Mouse (Mus musculus) embryonic facial prominence, embryonic 11.5 days (tissue): Measurements from ENCODE around the gene Rfx2. TPM values are rescaled to one million over a fixed set of nuclear protein-coding genes. Genes with fewer than 3 reads are reported as not detected.

Experiments
- ATAC-seq: fragments of 200-750 bp; cut with Nextera tagmentation; replicated peaks from 2 replicates; pipeline ENCODE4 v1.8.0; 2017; ENCODE audit warnings: low read depth; ENCODE audit not compliant: insufficient number of reproducible peaks, low FRiP score, low TSS enrichment
- DNase-seq: peaks from one replicate; pipeline ENCODE4 v3.0.0-alpha.2; 2015; ENCODE audit warnings: low spot score
- H3K27ac ChIP-seq: fragments of 300-500 bp; sonication (generic); replicated peaks from 2 replicates; pipeline ENCODE4 v1.5.1; 2014; ENCODE audit warnings: mild to moderate bottlenecking, low read depth, low read length, control low read depth
- H3K27me3 ChIP-seq: fragments of 300-500 bp; sonication (generic); 2 replicates; pipeline ENCODE4 v1.6.1; 2014; ENCODE audit warnings: mild to moderate bottlenecking, low read length, moderate library complexity, mixed read lengths; ENCODE audit not compliant: control insufficient read depth, insufficient read depth
- H3K36me3 ChIP-seq: fragments of 300-500 bp; sonication (generic); replicated peaks from 2 replicates; pipeline ENCODE4 v1.6.1; 2014; ENCODE audit warnings: low read depth, mild to moderate bottlenecking, low read length, moderate library complexity, mixed read lengths; ENCODE audit not compliant: control insufficient read depth, insufficient read depth
- H3K4me1 ChIP-seq: fragments of 300-500 bp; sonication (generic); 2 replicates; pipeline ENCODE4 v1.6.1; 2014; ENCODE audit warnings: low read length, mixed read lengths; ENCODE audit not compliant: control insufficient read depth, insufficient read depth
- H3K4me2 ChIP-seq: fragments of 300-500 bp; sonication (generic); 2 replicates; pipeline ENCODE4 v1.6.1; 2014; ENCODE audit warnings: low read depth, mild to moderate bottlenecking, control low read depth, low read length, moderate library complexity
- H3K4me3 ChIP-seq: fragments of 300-500 bp; sonication (generic); 2 replicates; pipeline ENCODE4 v1.5.1; 2014; ENCODE audit warnings: low read depth, low read length, control low read depth
- H3K9ac ChIP-seq: fragments of 300-500 bp; sonication (generic); replicated peaks from 2 replicates; pipeline ENCODE4 v1.6.1; 2014; ENCODE audit warnings: mild to moderate bottlenecking, control low read depth, low read length
- H3K9me3 ChIP-seq: fragments of 300-500 bp; sonication (generic); replicated peaks from 2 replicates; pipeline ENCODE4 v1.6.1; 2016; ENCODE audit warnings: mild to moderate bottlenecking, low read length, inconsistent platforms, mixed read lengths; ENCODE audit not compliant: control insufficient read depth
- WGBS: fragments of 180-500 bp; shearing (Covaris S2); extraction: QIAGEN DNeasy Blood & Tissue Kit; methylation state at CpG from one replicate; pipeline ENCODE4 v1.1.7; 2014; 5-methylcytosine and 5-hydroxymethylcytosine counted together
- polyA plus RNA-seq: library from polyadenylated mRNA; unstranded; fragments of >200 nt; fragmentation: Nextera tagmentation; extraction: Ambion mirVana; gene quantifications from 2 replicates; pipeline ENCODE4 v1.2.1, GENCODE M21; 2014

The Rfx2 gene
- polyA plus RNA-seq, 1 experiment from 2014 or later = 2.4 TPM

DNA sequence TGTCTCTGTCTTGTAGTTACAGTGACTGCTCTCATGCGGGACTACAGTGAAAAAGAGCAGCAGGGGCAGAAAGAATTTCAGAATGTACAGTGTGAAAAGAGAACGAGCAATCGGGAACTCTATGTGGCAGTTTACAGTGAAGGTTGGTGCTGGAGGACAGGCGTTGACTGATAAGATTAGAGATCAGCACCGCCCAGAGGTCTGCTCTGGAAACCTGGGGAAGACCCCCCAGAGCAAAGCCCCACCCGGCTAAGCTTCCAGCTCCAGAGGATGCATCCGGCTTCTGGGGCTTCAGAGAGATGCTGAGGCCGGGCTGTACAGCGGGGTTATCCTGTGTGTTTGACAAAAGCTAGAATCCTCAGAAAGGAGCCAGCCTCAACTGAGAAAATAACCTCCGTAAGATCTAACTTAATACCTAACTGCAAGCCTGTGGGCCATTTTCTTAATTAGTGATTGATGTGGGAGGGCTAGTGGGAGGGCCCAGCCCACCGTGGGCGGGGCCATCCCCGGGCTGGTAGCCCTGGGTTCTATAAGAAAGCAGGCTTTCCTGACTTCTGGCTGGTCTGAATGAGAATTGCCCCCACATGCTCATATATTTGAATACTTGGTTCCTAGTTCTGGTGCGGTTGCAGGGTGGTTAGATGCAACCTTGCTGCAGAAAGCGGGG is 39.6 kb upstream of the Rfx2 start:
- 66% methylated on average over 15 of the region's 15 CpGs for WGBS
- no peaks in the 10 kb centered on the region for H3K36me3 ChIP-seq
- DNase-seq (no peak), ATAC-seq (no peak)
- H3K9me3 ChIP-seq = no peaks in the 10 kb centered on the region; the same call in 1 of the 2 replicates
- H3K9ac ChIP-seq = no peak overlapping the region
- H3K27ac ChIP-seq = no peak overlapping the region
- H3K4me3 ChIP-seq = no peak overlapping the region
- no peaks in the 10 kb centered on the region for H3K4me1 ChIP-seq
- H3K4me2 ChIP-seq = no peak overlapping the region
- no peaks in the 10 kb centered on the region for H3K27me3 ChIP-seq

- H3K36me3 ChIP-seq = no peaks in the 10 kb centered on the region
- H3K27ac ChIP-seq = no peak overlapping the region
- no peaks in the 10 kb centered on the region for H3K27me3 ChIP-seq
- no peaks in the 10 kb centered on the region; the same call in 1 of the 2 replicates for H3K9me3 ChIP-seq
- H3K4me1 ChIP-seq = no peaks in the 10 kb centered on the region
- no peak overlapping the region for H3K4me3 ChIP-seq
- no peak overlapping the region for H3K4me2 ChIP-seq
- DNase-seq (no peak), ATAC-seq (no peak)
- H3K9ac ChIP-seq = no peak overlapping the region
- 58% methylated on average over 9 of the region's 9 CpGs for WGBS
Observed at GRCm38 (mm10) chr17:56869481-56869977, 38.7 kb upstream of the Rfx2 start.

- 73% methylated on average over 7 of the region's 7 CpGs for WGBS
- Histone ChIP-seq H3K27ac (no peak overlapping the region), H3K9ac (no peak overlapping the region), H3K4me1 (no peaks in the 10 kb centered on the region), H3K27me3 (no peaks in the 10 kb centered on the region), H3K4me2 (no peak overlapping the region), H3K4me3 (no peak overlapping the region), H3K36me3 (no peaks in the 10 kb centered on the region), H3K9me3 (no peaks in the 10 kb centered on the region; the same call in 1 of the 2 replicates)
- ATAC-seq (no peak), DNase-seq (no peak)
Observed at GRCm38 (mm10) chr17:56866071-56866470, 35.3 kb upstream of the Rfx2 start.

GRCm38 (mm10) chr17:56861197-56861596 is 30.4 kb upstream of the Rfx2 start:
- H3K9ac ChIP-seq = no peak overlapping the region
- WGBS = 64% methylated on average over 3 of the region's 3 CpGs
- ATAC-seq = no peak; the same call in 1 of the 2 replicates
- H3K27ac ChIP-seq = no peak overlapping the region
- no peak overlapping the region for H3K4me3 ChIP-seq
- no peaks in the 10 kb centered on the region for H3K9me3 ChIP-seq
- no peaks in the 10 kb centered on the region for H3K36me3 ChIP-seq
- no peaks in the 10 kb centered on the region for H3K4me1 ChIP-seq
- no peak overlapping the region for H3K4me2 ChIP-seq
- no peaks in the 10 kb centered on the region for H3K27me3 ChIP-seq
- DNase-seq = no peak

DNA sequence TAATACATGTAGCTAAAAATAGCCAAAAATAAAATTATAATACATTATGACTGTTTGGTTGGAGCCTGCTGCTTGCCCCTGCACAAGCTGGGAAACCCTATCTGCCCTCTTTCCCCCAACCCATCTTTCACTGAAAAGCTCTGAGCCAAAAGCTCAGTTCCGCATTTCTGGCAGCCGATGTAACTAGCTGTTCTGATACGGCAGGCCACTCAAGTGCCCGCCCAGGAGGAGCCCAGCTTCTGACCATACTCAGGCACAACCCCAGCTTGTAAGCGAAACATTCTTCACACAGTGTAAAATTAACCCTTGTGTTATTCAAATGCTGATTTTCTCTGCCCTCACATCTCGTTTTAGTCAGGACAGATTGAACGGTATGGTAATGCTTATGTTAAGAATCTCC is 28.1 kb upstream of the Rfx2 start:
- H3K4me1 ChIP-seq = no peaks in the 10 kb centered on the region
- H3K4me3 ChIP-seq = no peak overlapping the region
- no peak overlapping the region for H3K27ac ChIP-seq
- H3K36me3 ChIP-seq = no peaks in the 10 kb centered on the region
- no peaks in the 10 kb centered on the region for H3K27me3 ChIP-seq
- H3K9ac ChIP-seq = no peak overlapping the region
- 67% methylated on average over 7 of the region's 7 CpGs for WGBS
- no peaks in the 10 kb centered on the region for H3K9me3 ChIP-seq
- DNase-seq = no peak
- no peak overlapping the region for H3K4me2 ChIP-seq
- no peak for ATAC-seq

DNA sequence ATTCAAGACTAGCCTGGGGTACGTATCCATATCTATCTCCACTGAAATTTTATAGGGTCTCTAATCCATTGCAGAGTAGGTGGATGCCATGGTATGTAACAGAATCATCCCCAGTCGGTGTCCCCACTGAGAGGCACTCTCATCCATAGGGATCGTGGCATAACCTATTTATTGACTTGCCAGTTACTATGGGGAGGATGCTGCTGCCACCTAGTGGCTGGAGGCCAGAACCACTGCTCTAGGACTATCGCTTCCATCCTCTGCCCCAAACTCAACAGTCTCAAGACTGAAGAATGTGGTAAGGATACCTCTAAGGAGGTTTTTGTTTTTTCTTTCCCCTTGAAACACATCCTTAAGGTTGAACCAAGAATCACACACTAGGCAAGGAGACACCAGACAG is 27.4 kb upstream of the Rfx2 start:
- Histone ChIP-seq H3K4me1 (no peaks in the 10 kb centered on the region), H3K9ac (no peak overlapping the region), H3K36me3 (no peaks in the 10 kb centered on the region), H3K27me3 (no peaks in the 10 kb centered on the region), H3K27ac (no peak overlapping the region), H3K9me3 (no peaks in the 10 kb centered on the region), H3K4me3 (no peak overlapping the region), H3K4me2 (no peak overlapping the region)
- WGBS = 52% methylated on average over 4 of the region's 4 CpGs
- no peak for ATAC-seq
- peak; percentile 73 for DNase-seq

DNA sequence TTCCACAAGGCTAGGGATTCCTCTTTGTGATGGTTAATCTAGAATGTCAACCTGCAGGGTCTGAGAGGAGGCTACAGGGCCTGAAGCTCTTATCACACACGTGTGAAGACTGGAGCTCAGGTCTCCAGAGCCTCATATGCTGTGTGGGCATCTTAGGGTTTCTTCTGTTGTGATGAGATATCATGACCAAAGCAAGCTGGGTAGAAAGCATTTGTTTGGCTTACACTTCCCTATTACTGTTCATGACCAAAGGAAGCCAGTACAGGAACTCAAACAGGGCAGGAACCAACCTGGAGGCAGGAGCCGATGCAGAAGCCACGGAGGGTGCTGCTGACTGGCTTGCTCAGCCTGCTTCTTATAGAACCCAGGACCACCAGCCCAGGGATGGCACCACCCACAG is 24.6 kb upstream of the Rfx2 start:
- WGBS = 70% methylated on average over 3 of the region's 3 CpGs
- Histone ChIP-seq H3K4me1 (no peaks in the 10 kb centered on the region), H3K9me3 (no peaks in the 10 kb centered on the region), H3K4me3 (no peak overlapping the region), H3K27me3 (no peaks in the 10 kb centered on the region), H3K4me2 (no peak overlapping the region), H3K9ac (no peak overlapping the region), H3K36me3 (no peaks in the 10 kb centered on the region), H3K27ac (no peak overlapping the region)
- no peak for ATAC-seq
- no peak for DNase-seq

GRCm38 (mm10) chr17:56851167-56851566 is 20.4 kb upstream of the Rfx2 start:
- no peaks in the 10 kb centered on the region for H3K4me1 ChIP-seq
- H3K27me3 ChIP-seq = no peaks in the 10 kb centered on the region
- ATAC-seq (no peak), DNase-seq (no peak)
- H3K36me3 ChIP-seq = no peaks in the 10 kb centered on the region
- H3K27ac ChIP-seq = no peak overlapping the region
- H3K9ac ChIP-seq = no peak overlapping the region
- H3K9me3 ChIP-seq = no peaks in the 10 kb centered on the region
- no peak overlapping the region for H3K4me3 ChIP-seq
- H3K4me2 ChIP-seq = no peak overlapping the region
- 84% methylated on average over 3 of the region's 3 CpGs for WGBS
